Mouse (Mus musculus) adrenal gland, adult 18-20 months (tissue): ENCODE measurements at regions not wholly inside any gene's neighbourhood (a gene's known extent, or its start where the extent isn't known, plus 50 kb on each side); places are given as distances from the start of the nearest gene placed in this dataset.

Experiments
- DNase-seq, 2 experiments: peaks; one replicate each; pipeline ENCODE4 v3.0.0; 2021 to 2022; ENCODE audit warnings: low spot score in 2 of 2

DNA sequence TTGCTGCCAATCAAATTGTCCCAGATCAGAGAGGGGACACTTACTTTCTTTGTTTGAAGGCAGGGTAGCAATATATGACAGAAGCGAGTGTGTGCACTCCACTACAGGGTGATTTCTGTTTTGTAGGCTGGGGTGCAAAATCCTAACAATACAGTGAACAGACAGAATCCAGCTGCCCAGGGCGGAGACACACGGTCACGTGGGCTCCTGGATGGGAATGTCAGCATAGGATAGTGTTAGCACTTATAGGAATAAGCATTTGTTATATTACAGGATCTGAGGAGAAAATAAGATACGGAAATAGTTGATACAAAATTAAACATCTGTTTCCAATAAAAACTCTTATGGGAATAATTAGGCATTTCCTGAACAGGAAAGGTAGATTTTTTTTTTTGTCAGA, 169.1 kb upstream of the Ubr2 start:
- no peak for DNase-seq

DNA sequence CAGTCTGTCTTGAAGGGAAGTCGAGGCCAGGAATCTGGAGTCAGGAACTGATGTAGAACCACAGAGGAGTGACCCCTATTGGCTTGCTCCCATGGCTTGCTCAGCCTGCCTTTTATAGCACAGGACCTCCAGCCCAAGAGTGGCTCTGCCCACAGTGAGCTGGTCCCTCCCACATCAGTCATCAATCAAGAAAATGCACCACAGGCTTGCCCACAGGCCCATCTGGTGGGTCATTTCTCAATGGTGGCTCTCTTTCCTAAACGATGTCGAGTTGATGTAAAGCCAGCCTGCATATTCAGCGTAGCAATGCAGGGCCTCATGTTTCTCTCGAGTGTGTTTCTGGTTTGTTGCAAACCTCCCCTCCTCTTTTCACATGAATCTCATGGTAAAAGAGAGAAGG, 168.3 kb upstream of the Ubr2 start:
- DNase-seq, result no peak

- DNase-seq, result no peak
Measured at GRCm38 (mm10) chr17:47177671-47178246, 167.4 kb upstream of the Ubr2 start.

- DNase-seq, result no peak
Measured at GRCm38 (mm10) chr17:47176328-47176727, 166.0 kb upstream of the Ubr2 start.

GRCm38 (mm10) chr17:47174748-47175215, 164.4 kb upstream of the Ubr2 start:
- DNase-seq, result peak; percentile 69 to 73

DNA sequence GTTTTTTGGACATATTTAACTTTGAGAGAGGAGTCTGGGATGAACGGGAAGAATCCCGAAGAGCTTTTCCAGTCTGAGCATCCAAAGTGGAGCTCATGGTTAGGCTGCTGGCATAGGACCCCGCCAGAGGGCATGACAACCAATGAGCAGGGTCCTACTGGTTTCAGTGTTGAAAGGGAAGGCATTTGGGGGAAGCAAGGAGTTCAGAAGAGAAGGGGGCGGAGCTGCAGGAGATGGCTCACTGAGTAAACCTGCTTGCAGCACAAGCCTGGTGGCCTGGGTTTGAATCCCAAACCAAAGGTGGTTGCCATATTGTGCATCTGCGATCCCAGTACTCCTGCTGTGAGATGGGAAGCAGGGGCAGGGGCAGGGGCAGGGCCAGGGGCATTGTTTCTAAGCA, 161.4 kb upstream of the Ubr2 start:
- DNase-seq, result no peak

GRCm38 (mm10) chr17:47170978-47171593, 160.7 kb upstream of the Ubr2 start:
- no peak for DNase-seq

- no peak for DNase-seq
Measured at GRCm38 (mm10) chr17:47168105-47168504, 157.7 kb upstream of the Ubr2 start.

DNA sequence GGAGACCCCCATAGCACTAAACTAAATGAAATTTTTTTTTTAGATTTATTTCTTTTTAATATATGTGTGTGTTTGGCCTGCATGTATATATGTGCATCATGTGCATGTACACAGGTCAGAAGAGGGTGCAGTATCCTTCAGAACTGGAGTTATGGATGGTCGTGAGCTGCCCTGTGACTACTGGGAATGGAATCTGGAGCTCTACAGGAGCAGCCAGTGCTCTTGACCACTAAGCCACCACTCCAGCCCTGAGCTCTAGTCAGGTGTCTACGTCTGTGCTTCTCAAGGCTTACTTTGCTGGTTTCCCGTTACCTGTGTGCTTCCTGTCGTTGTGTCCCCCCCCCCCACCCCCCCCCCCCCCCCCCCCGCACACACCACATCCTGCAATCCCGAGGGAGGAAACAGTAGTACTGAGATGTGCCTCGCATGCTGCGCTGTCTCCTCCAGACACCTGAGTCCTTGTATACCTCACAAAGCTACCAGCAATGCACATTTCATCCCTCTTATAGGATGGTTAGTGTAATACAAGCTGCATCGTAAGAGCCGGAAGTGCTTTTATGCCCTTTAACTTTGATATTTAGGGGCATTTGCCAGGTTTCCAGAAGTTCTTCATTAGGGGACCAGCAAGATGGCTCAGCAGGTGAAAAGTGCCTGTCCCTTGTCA, 153.5 kb upstream of the Ubr2 start:
- no peak for DNase-seq

- no peak for DNase-seq
Measured at GRCm38 (mm10) chr17:47162459-47162858, 152.1 kb upstream of the Ubr2 start.

DNA sequence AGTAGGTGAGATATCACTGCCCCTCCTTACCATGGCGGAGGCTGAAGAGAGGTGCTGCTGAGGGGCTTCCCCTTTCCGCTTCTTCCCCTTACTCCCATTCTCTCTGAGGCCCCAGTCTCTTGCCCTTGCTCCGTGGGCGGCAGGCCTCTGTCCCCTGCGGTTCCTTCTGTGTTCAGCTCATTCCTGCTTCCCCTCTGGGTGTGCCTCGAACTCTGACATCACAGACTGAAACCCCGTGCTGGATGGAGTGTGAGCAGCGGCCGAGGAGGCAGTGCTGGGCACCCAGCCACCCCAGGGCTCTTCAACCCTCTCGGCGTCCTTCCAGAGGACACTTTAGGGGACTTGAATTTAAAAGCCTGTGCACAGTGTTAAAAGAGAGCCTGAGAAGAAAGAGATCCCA, 145.9 kb upstream of the Ubr2 start:
- no peak for DNase-seq

DNA sequence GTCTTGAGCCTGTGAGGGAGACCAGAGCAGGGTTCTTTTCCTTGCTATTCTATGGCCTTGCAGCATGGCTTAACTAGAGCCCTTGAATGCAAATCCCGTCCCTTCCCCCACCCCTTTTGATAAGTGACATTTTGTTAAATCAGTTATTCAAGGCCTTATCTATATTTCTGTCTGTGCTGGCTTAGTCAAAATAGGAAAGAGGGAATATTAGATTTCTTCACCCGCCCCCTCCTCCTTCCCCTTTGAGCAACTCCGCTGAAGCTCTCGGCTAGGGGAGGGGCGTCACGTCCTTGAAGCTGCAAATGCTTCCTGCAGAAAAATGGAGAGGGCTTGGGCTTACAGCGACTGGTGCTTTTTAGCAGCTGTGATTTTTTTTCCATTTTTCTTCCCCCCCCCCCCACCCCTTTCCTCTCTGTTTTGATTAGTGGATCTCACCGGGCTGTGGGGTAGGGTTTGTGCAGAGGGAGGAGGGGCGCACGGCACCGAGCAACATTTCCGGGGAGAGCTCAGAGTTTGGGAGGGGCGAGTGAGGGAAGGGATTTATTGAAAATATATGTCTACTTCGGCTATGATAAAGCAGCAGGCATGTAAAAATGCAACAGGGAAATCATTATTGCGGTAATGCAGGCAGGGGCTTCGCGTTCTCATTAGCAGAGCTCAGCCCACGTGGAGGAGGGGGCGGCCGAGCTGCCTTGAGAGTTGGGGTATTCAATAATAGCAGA, 141.4 kb upstream of the Ubr2 start:
- no peak for DNase-seq

- no peak for DNase-seq
Measured at GRCm38 (mm10) chr17:47151193-47151556, 140.8 kb upstream of the Ubr2 start.

- DNase-seq, result no peak
Measured at GRCm38 (mm10) chr17:47150636-47151035, 140.3 kb upstream of the Ubr2 start.

DNA sequence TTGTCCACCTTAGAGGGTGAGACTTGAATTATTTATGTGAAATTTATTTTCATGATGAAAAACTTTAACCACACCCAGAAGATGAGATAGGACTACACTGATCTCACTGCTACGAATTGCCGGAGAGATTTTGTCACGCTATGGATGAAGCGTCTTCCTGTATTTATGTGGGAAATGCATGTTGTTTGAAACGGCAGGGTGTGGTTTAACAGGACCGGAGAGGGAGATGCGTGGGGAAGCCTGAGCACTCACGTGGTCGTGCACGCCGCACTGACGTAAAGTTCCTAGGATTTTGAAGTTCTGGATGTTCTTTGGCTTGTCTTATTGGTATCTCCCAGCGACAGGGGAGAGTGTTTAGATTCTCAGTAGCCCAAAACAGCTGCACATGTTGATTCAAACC, 139.3 kb upstream of the Ubr2 start:
- DNase-seq, result no peak

DNA sequence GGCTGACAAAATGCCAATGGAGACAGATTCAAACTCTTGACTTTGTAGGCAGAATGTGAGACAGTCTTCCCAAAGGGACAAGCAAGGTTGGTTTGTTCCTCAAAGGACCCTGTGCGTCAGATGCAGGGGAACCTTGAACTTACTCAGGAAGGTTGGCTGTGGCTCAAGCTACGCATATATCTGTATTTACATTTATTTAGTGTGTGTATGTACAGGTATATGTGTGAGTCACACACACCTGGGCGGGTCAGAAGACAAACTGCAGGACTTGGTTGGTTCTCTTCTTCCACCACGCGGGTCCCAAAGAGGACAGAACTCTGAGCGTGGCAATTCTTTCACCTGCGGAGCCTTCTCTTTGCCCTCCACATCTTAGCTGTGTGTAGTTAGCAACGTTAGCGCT, 138.8 kb upstream of the Ubr2 start:
- DNase-seq, result no peak

GRCm38 (mm10) chr17:47146640-47147039, 136.3 kb upstream of the Ubr2 start:
- DNase-seq, result no peak

GRCm38 (mm10) chr17:47145590-47145989, 135.2 kb upstream of the Ubr2 start:
- no peak for DNase-seq

DNA sequence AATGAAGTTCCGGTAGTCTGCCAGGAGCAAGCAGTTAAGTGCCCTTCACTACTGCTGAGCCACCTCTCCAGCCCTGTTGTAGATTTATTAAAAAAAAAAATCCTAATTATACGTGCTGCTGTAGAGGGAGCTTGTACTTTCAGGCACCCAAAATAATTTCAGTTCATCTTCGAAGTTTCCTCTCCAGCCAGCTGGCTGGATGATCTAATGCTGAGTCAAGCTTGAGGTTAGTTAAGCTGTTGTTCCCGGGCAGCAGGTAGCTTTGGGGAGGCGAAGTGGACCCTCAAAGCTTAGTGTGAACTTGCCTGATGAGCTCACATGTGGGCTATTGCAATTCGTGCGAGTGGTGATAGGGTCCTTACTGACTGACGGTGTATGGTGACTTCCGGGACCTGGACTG, 134.6 kb upstream of the Ubr2 start:
- DNase-seq, result no peak

DNA sequence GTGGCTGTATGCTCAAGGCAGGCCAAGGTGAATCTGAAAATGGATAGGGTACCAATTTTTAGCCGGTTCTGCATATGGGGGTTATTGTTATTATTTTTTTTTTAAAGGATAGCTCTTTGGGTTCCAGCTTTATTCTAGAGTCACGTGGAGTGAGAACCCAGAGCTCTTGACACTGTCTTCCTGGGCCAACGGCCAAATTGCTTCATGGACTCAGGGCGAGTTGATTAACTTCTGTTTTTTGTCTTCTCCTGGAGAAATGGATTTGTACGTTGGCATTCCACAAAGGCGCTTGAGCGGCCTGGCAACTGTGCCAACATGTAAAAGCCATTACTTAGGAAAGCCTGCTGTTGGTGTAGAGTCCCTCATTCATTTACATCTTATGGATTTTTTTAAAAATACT, 134.1 kb upstream of the Ubr2 start:
- no peak for DNase-seq

- DNase-seq, result peak in 1 of 2 experiments; percentile 17
Measured at GRCm38 (mm10) chr17:47143898-47144297, 133.5 kb upstream of the Ubr2 start.

DNA sequence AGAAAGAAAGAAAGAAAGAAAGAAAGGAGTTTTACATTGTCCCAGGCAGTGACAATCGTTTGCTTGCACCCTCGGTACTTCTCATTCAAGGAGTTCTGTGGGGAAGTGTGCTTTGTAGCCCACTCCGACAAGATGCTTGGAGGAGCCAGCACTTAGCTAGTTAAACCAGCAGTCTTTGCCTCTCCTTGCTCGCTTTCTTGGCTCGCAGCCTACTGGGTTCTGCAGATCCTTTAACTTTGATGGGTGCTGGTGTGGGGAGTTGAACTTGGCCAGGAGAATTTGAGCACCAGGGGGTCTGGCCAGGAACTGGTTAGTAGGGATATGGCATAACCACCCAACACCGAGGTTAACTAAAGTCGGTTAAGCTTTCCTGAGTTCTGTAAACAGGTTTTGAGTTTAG, 132.5 kb upstream of the Ubr2 start:
- DNase-seq, result no peak
